Mouse (Mus musculus) bone marrow, adult 2 months (tissue): ENCODE data around the gene Plscr3. TPM values are rescaled to one million over a fixed set of nuclear protein-coding genes. Genes with fewer than 3 reads are reported as not detected.

ENCODE experiments used
- H3K27ac ChIP-seq: fragments of 200-500 bp; 2 replicates; pipeline ENCODE4 v1.5.1; 2012; ENCODE audit warnings: low read depth, mild to moderate bottlenecking, control low read depth, inconsistent platforms, low read length; ENCODE audit not compliant: control insufficient read depth, poor library complexity, insufficient read depth
- H3K4me1 ChIP-seq: fragments of 200-500 bp; 2 replicates; pipeline ENCODE4 v1.6.1; 2011; ENCODE audit warnings: low read length; ENCODE audit not compliant: control insufficient read depth, insufficient read depth
- H3K4me3 ChIP-seq: fragments of 200-500 bp; replicated peaks from 2 replicates; pipeline ENCODE3; 2011; ENCODE audit warnings: mild to moderate bottlenecking, low read depth, low read length, control low read depth; ENCODE audit not compliant: control insufficient read depth
- CTCF ChIP-seq: fragments of 200-500 bp; IDR thresholded peaks from 2 replicates; pipeline ENCODE4 v1.5.1; 2011; ENCODE audit warnings: low read length, control low read depth; ENCODE audit not compliant: control insufficient read depth, insufficient read depth
- POLR2A ChIP-seq: fragments of 200-500 bp; IDR thresholded peaks from 2 replicates; pipeline ENCODE4 v1.6.1; 2011; ENCODE audit warnings: low read depth, mild to moderate bottlenecking, control low read depth, low read length, borderline replicate concordance; ENCODE audit not compliant: control insufficient read depth
- WGBS: fragments of 180-500 bp; shearing (Covaris S2); methylation state at CpG from one replicate; pipeline ENCODE4 v1.1.7; 2018; 5-methylcytosine and 5-hydroxymethylcytosine counted together
- polyA plus RNA-seq: library from polyadenylated mRNA; stranded (reverse); fragments of >200 nt; gene quantifications from 2 replicates; pipeline ENCODE4 v1.2.4, GENCODE M21; 2011; ENCODE audit warnings: low replicate concordance; ENCODE audit not compliant: missing spikeins, insufficient read depth, insufficient read length

Gene Plscr3
- polyA plus RNA-seq, 1 experiment, result 50.9 TPM

DNA sequence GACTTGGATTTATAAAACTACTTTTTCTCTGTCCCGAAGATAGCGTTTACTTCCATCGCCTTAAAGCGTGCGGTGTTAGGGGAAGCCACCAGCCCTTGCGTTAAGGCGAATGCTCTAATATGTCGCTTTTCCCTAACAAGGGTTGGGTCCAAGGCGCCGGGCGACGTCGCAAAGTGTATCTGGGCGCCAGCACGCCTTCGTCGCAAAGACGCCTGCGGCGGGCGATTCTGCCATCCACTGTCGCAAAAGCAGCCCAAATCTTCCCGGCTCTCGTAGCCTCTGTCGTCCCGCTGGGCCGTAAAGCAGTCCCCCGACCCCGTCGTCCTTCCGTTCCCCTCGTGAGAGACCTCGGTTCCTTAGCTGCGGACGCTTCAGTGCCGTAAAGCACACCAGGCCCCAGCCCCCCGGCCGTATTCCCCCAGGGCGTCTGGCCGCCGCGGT is 55.2 kb downstream of the Plscr3 start:
- TF ChIP-seq CTCF, result no peak
- peak; percentile 61; the same call in 1 of the 2 replicates for TF ChIP-seq POLR2A
- under 1% methylated on average over 42 of the region's 42 CpGs for WGBS
- Histone ChIP-seq H3K4me3 (peak overlapping the region; percentile 74), H3K27ac (peak overlapping the region; percentile 73), H3K4me1 (no peaks in the 10 kb centered on the region; the same call in 1 of the 2 replicates)

Other genes starting within 250 kb of the Plscr3 start
- 12.1 and 16.9 TPM in 2 replicates for gene Atp1b2, start 240.4 kb upstream of the Plscr3 start, polyA plus RNA-seq
- not detected in 2 replicates for gene Shbg, start 228.5 kb upstream of the Plscr3 start, polyA plus RNA-seq
- 1.4 and 2.4 TPM in 2 replicates for gene Sat2, start 224.4 kb upstream of the Plscr3 start, polyA plus RNA-seq
- gene Fxr2, start 213.4 kb upstream of the Plscr3 start, polyA plus RNA-seq, result 32.3 and 66.3 TPM in 2 replicates
- not detected in 2 replicates for gene Sox15, start 191.1 kb upstream of the Plscr3 start, polyA plus RNA-seq
- 62.4 and 109 TPM in 2 replicates for gene Mpdu1, start 183.7 kb upstream of the Plscr3 start, polyA plus RNA-seq
- 28.0 and 51.6 TPM in 2 replicates for gene Cd68, start 180.2 kb upstream of the Plscr3 start, polyA plus RNA-seq
- 268 and 540 TPM in 2 replicates for gene Eif4a1, start 174.0 kb upstream of the Plscr3 start, polyA plus RNA-seq
- 46.3 and 67.8 TPM in 2 replicates for gene Senp3, start 164.3 kb upstream of the Plscr3 start, polyA plus RNA-seq
- gene Tnfsf13, start 160.6 kb upstream of the Plscr3 start, polyA plus RNA-seq, result 2.3 and 3.1 TPM in 2 replicates
- gene Tnfsf12, start 150.5 kb upstream of the Plscr3 start, polyA plus RNA-seq, result 4.2 and 7.1 TPM in 2 replicates
- gene Tnfsfm13, start 150.3 kb upstream of the Plscr3 start, polyA plus RNA-seq, result 7.6 and 17.0 TPM in 2 replicates
- 28.8 and 49.2 TPM in 2 replicates for gene Polr2a, start 87.7 kb upstream of the Plscr3 start, polyA plus RNA-seq
- not detected in 2 replicates for gene Slc35g3, start 84.4 kb upstream of the Plscr3 start, polyA plus RNA-seq
- gene Zbtb4, start 80.5 kb upstream of the Plscr3 start, polyA plus RNA-seq, result 8.4 and 13.8 TPM in 2 replicates
- gene Chrnb1, start 50.4 kb upstream of the Plscr3 start, polyA plus RNA-seq, result 1.8 and 3.5 TPM in 2 replicates
- gene Fgf11, start 44.5 kb upstream of the Plscr3 start, polyA plus RNA-seq, result 0.32 and 1.00 TPM in 2 replicates
- not detected in 2 replicates for gene Tmem102, start 40.8 kb upstream of the Plscr3 start, polyA plus RNA-seq
- gene Gm39566, start 31.1 kb upstream of the Plscr3 start, polyA plus RNA-seq, result not detected in 2 replicates
- not detected in 2 replicates for gene Spem2, start 27.9 kb upstream of the Plscr3 start, polyA plus RNA-seq
- gene Spem1, start 24.2 kb upstream of the Plscr3 start, polyA plus RNA-seq, result not detected in 2 replicates
- 5.3 and 6.0 TPM in 2 replicates for gene Nlgn2, start 8.6 kb upstream of the Plscr3 start, polyA plus RNA-seq
- gene Tmem256, start 7.9 kb upstream of the Plscr3 start, polyA plus RNA-seq, result 180 and 202 TPM in 2 replicates
- gene Tnk1, start 12.4 kb downstream of the Plscr3 start, polyA plus RNA-seq, result 2.9 and 5.4 TPM in 2 replicates
- not detected in 2 replicates for gene Tmem95, start 31.6 kb downstream of the Plscr3 start, polyA plus RNA-seq
- 1.8 and 3.6 TPM in 2 replicates for gene Kctd11, start 35.0 kb downstream of the Plscr3 start, polyA plus RNA-seq
- gene Acap1, start 49.2 kb downstream of the Plscr3 start, polyA plus RNA-seq, result 63.5 and 179 TPM in 2 replicates
- 2.7 and 5.6 TPM in 2 replicates for gene 2810408A11Rik, start 54.6 kb downstream of the Plscr3 start, polyA plus RNA-seq
- gene Neurl4, start 54.7 kb downstream of the Plscr3 start, polyA plus RNA-seq, result 25.7 and 38.2 TPM in 2 replicates
- 120 and 203 TPM in 2 replicates for gene Gps2, start 67.5 kb downstream of the Plscr3 start, polyA plus RNA-seq
- 378 and 387 TPM in 2 replicates for gene Eif5a, start 75.6 kb downstream of the Plscr3 start, polyA plus RNA-seq
- 1.2 and 1.5 TPM in 2 replicates for gene Ybx2, start 89.4 kb downstream of the Plscr3 start, polyA plus RNA-seq
- gene Slc2a4, start 101.8 kb downstream of the Plscr3 start, polyA plus RNA-seq, result 24.5 and 32.2 TPM in 2 replicates
- gene Cldn7, start 118.4 kb downstream of the Plscr3 start, polyA plus RNA-seq, result not detected in 2 replicates
- 42.5 and 60.6 TPM in 2 replicates for gene Ctdnep1, start 134.8 kb downstream of the Plscr3 start, polyA plus RNA-seq
- 27.2 and 50.6 TPM in 2 replicates for gene Elp5, start 136.1 kb downstream of the Plscr3 start, polyA plus RNA-seq
- gene Gabarap, start 144.8 kb downstream of the Plscr3 start, polyA plus RNA-seq, result 204 and 443 TPM in 2 replicates
- 26.8 and 72.4 TPM in 2 replicates for gene Phf23, start 149.4 kb downstream of the Plscr3 start, polyA plus RNA-seq
- gene Dvl2, start 154.2 kb downstream of the Plscr3 start, polyA plus RNA-seq, result 4.4 and 12.8 TPM in 2 replicates
- gene Acadvl, start 169.0 kb downstream of the Plscr3 start, polyA plus RNA-seq, result 26.3 and 28.9 TPM in 2 replicates
- 5.4 and 19.4 TPM in 2 replicates for gene Dlg4, start 170.6 kb downstream of the Plscr3 start, polyA plus RNA-seq
- 1.4 and 3.5 TPM in 2 replicates for gene Asgr1, start 207.7 kb downstream of the Plscr3 start, polyA plus RNA-seq
- 1.2 and 5.1 TPM in 2 replicates for gene Asgr2, start 246.3 kb downstream of the Plscr3 start, polyA plus RNA-seq